Mouse (Mus musculus) embryonic fibroblast, embryonic 13.5 days (primary cell): Measurements from ENCODE around the gene Vmac.

Source experiments
- CTCF ChIP-seq: IDR thresholded peaks from 2 replicates; pipeline ENCODE4 v1.5.1; 2011; ENCODE audit warnings: mild to moderate bottlenecking, control low read depth, low read length, moderate library complexity, borderline replicate concordance; ENCODE audit not compliant: insufficient read depth
- POLR2A ChIP-seq: IDR thresholded peaks from 2 replicates; pipeline ENCODE4 v1.6.1; 2011; ENCODE audit warnings: low read depth, mild to moderate bottlenecking, control low read depth, low read length, moderate library complexity

DNA sequence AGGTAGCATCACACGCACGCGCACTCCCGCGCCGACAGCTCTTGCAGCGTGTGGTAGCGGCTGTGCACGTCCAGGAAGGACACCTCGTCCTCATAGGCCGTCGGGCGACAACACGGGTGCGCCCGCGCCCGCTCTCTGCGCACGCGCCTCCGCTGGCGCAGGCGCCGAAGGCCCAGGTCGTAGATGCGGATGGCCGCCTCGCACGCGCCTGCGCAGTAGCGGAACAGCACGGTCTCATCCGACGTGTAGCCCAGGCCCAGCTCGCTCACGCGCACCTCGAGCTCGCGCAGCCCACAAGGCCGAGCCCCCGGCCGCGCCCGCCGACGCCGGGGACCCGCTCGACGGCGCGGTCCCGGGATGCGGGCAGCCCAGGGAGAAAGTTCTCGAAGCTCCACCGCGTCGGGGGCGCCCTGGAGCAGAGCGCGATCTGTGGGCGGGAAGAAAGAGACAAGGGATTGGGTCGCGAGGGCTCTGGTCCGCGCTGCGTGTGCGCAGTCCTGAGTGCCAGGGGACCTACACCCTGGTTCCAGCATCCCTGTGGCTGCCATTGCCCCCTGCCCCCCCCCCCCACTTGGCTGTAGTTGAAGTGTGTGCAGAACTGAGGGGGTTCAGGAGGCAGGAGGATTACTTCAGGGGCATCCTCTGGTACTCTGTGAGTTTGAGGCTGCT, 33.7 kb upstream of the Vmac start:
- TF ChIP-seq CTCF (no peak), POLR2A (no peak)
